Mouse (Mus musculus): ENCODE data around the gene Slc39a8. TPM values are rescaled to one million over a fixed set of nuclear protein-coding genes. Genes with fewer than 3 reads are reported as not detected.

Slc39a8 gene
- 1 to 10 TPM; 1.8 to 2.3 TPM for total RNA-seq (2021)
- long read RNA-seq, experiment 1, partial matches to known transcripts, result 0 of 10 reads
- long read RNA-seq, experiment 1, other reads (novel, unspliced or antisense), result 1 of 10 reads
- long read RNA-seq, experiment 2, partial matches to known transcripts, result 0 of 6 reads
- long read RNA-seq, experiment 2, other reads (novel, unspliced or antisense), result 0 of 6 reads

DNA sequence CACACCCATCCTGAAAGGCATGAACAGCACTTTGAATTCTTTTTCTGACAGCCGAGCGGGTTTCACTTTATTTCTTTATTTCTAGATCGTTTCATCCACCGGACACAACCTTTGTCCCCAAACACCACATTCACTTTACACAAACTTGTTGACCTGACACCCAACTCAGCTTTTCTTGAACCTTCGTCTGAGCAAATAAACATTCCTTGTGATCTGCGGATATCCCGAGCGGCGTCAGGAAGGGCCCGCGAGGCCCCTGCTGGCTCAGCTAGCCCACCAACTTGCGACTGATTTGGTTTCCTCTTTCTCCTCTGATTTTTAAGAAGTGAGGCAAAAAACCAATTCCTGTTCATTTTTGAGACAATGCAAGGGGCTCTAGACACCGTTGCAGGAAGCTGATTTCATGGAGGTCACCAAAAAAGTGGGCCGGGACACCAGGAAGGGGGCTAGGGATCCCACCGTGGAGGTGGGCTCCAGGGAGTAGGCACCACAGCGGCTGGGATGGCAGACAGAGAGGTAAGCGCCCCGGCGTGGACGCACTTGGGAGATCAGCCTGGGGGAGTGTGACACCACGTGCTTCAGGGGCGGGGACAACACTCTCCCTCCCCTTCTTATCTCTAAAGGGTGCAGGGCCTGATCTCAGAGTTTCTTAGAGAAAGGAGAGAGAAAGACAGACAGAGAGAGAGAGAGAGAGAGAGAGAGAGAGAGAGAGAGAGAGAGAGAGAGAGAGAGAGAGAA, at the start of gene Slc39a8:
Gene Slc39a8, plus strand, starts transcription at position 264 of the 738 bp plus-strand sequence.
- peak; percentile 38 to 71 for DNase-seq (ENCODE audit: low spot score in 2 of 2)

DNA sequence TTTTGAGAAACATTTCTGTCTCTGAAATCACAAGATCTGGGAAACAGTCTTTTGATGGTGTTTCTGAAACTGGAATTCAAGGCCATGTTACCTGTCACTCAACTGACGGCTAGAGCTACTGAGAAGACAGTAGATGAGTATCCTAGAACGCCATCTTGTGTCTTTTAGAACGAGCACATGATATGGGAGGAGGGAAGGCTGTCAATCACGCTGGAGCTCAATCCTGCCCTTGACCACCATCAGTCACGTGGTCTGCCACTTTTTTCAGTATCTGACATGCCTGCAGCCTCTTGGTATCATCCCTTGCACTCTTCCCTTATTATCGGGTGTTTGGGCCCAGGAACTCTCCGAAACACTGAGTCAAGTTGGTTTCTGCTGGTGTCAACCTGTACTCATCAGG, 40.0 kb upstream of the Slc39a8 start:
- DNase-seq (ENCODE audit: low spot score in 2 of 2), result no peak

DNA sequence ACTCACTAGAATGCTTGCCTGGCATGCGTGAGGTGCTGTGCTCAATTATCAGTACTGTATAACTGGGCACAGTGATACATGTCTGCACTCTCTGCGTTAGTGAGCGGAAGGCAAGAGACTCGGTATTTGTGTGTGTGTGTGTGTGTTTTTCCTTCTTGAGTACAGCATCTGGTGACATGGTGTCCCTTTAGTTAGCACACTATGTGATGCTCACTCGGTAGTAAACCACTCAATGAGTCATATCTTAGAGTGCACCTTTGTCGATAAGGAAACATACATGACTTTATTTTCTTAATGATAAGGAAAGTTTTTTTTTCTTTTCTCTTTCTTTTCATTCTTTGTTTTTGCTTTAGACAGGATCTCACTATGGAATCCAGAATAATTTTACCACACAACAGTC, 29.0 kb upstream of the Slc39a8 start:
- no peak for DNase-seq (ENCODE audit: low spot score in 2 of 2)

DNA sequence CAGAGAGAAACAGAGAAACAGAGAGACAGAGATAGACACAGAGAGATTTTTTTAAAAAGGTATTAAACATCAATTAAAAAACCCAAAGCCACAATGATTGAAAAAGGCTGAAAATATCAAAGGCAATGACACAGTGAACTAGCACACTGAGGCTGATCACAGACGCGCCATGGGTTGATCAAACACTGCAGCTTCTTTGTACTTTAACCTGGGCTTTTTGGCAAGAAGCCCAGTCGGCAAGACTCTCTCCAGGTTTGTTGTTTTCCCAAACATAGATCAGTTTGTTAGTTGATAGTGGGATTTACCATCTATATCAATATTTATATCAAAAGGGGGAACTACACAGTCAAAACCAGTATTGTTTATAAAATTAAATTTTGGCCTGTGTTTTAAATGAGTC, 26.8 kb upstream of the Slc39a8 start:
- no peak for DNase-seq (ENCODE audit: low spot score in 2 of 2)

DNA sequence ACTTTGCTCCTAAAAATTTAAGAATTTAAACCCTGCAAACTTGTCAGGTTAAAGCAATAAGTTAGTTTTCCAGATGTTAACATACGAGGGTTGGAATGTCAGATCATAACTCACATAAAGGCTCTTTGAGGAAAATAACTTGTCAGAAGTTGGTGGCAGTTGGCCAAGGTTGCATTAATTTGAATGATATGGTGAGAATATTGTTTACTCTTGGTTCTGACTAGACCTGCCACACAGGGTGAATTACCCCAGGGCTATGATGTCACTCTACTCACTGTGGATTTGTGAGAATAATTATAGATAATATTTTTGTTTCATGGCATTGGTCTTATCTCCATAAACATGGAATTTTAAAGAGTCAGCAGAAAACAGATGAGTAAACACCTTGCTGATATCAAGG, 26.4 kb upstream of the Slc39a8 start:
- no peak for DNase-seq (ENCODE audit: low spot score in 2 of 2)

DNA sequence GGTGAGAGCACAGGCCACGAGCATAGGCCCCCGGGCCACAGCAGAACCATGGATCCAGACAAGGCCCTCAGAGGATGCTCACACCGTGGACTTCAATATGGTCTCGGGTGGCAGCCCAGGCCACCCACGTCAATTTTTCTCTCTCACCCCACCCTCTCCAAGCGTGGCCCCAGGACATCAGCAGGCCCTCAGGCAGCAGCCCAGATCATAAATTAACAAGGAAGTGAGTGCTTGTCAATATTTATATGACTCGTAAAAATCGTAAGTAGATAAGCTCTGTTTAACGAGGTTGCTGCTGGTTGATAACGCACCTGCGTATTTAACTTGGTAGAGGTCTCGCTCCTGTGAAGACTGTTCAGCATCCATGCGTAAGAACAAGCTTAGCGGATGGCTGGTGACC, 10.4 kb upstream of the Slc39a8 start:
- DNase-seq (ENCODE audit: low spot score in 2 of 2), result no peak

DNA sequence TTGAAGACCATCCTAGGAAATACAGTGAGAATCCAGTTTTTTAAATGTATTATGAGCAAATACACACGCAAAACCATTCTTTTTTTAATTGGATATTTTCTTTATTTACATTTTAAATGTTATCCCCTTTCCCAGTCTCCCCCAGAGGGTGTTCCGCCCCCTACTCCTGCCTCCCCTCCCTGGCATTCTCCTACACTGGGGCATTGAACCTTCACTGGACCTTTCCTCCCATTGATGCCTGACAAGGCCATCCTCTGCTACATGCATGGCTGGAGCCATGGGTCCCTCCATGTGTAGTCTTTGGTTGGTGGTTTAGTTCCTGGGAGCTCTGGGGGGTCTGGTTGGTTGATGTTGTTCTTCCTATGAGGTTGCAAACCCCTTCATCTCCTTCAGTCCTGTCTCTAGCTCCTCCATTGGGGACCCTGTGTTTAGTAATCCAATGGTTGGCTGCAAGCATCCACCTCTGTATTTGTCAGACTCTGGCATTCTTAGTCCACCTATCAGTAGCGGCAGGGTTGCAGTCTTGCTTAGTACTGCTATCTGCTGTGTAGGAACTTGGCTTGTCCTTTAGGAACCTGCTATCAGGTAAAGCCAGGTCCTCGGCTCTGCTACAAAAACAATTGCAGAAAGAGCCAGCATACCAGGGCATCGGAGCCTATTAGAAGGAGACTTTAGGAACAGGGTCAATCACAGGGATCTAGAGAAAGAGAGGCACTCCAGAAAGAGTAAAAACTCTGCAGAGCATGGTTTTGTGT, 8.9 kb upstream of the Slc39a8 start:
- DNase-seq (ENCODE audit: low spot score in 2 of 2), result no peak

DNA sequence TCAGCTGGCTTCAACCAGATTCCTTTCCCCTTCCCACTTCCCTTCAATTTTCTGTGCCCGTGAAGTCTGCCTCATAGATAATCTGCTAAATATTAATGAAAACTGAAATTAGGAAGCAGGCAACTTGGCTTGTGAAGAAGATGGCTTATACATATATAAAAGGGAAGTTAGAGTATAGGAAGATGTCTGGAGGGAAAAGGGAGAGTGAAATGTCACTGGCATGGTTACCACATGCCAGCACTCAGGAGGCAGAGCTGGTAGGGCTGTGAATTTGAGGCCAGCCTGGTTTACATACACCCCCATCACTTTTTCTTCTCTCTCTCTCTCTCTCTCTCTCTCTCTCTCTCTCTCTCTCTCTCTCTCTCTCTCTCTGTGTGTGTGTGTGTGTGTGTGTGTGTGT, 8.0 kb upstream of the Slc39a8 start:
- no peak for DNase-seq (ENCODE audit: low spot score in 2 of 2)

DNA sequence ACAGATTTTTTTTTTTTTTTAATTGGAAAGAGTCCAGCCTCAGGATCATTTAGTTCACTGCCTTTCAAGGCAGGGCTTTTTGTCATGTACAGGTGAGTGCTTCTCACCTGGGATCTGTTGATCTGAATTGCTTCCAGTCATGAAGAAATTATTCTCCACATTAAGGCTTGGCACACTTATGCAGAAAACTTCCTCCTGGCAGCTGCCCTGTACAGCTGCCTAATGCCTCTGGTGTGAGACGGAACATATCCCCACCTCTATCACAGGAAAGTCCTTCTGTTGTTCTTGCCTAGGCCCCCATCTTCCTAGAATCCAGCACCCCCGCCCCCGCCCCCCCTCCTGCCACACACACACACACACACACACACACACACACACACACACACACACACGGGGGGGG, 643 bp upstream of the Slc39a8 start:
- no peak for DNase-seq (ENCODE audit: low spot score in 2 of 2)

DNA sequence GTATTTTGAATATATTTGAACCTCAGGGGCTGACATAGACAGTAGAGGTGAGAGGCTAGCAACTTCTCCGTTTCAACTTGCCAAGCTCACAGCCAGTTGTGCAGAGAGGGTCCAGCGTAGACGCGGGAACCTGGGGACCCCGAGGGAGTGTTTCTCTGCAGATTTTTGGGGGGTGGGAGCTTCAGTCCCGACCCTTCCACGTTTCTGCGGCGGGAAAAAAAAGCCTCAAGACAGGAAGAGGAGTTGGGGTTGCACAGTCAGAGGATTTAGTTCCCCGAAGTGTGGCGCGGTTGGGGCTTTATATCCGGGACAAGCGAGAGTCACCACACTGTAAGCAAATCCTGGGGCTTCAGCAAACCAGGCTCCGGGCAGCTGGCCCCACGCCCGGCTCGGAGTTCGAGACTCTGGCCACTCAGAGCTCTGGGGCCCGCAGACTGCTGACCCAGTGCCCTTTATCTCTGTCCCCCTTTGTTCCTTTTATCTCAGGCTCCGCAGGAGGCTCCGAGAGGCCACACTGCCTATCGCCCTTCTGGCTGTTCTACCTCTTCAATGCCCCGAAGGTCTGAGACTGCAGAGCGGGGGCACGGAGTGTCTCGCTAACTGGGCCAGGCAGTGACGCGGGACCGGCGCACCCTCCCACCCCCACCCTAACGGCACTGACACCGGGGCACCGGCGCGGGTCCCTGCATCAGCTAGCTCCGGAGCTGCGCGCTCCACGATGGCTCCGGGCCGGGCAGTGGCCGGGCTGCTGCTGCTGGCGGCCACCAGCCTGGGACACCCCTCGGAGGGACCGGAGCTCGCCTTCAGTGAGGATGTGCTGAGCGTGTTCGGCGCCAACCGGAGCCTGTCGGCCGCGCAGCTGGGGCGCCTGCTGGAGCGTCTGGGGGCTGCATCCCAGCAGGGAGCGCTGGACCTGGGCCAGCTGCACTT, 940 bp downstream of the Slc39a8 start:
- DNase-seq (ENCODE audit: low spot score in 2 of 2), result peak; percentile 22 to 49

DNA sequence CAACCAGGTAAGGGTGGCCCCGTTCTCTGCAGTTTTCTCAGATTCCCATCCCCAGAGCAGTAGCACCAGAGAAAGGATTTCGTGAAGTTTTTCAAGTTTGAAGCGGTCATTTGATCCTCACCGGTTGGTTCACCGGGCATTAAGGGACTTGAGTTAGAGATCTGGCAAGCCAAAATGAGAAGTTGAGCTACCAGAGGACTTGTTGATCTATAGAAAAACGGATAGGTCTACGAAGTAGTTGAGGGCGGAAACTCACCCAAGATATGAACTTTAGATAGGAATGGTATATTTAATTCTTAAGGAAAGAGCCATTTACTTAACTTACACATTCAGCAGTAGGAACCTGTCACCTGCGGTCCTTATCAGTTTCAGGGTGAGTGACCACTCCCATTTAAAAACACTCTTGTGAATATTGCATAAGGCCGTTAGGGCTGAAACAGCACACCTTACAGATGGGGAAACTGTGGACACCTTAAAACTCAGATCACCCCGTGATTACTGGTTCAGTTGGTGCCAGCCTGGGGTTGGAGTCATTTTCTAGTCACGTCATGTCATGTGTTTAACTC, 1.7 kb downstream of the Slc39a8 start:
- no peak for DNase-seq (ENCODE audit: low spot score in 2 of 2)

DNA sequence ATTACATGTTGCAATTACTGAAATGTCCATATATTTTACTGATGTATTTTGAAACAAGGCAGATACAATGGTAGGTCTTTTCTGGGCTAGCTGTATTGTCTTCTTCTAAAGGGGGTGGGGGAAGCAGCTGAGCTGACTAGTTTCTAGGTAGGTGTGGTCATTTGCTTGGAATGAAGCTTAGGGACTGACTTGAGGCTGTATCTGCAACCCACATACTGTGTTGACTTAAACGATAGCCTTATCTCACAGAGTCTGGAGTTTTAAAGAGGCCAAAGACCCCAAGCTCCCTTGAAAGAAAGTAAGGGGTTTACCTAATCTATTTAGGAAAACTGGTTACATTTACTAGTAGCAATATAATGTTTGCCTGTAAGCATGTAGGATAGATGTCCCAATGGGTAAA, 2.9 kb downstream of the Slc39a8 start:
- no peak for DNase-seq (ENCODE audit: low spot score in 2 of 2)

DNA sequence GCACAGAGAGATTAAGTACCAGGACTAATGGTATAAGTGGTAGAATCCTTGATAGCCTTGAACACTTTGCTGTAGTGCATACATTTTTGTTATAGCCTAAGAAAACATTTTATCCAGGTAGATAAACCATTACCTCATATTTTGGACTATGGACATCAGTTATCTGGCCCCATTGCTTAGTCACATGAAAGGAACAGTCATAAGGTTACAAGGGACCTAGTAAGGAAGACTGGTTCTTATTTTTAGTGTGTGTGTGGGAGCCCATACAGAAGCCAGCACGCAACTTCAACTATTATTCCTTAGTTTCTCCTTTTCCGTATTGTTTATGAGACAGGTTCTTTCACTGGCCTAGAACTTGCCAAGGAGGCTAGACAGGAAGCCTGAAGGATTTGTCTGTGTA, 7.4 kb downstream of the Slc39a8 start:
- no peak for DNase-seq (ENCODE audit: low spot score in 2 of 2)

DNA sequence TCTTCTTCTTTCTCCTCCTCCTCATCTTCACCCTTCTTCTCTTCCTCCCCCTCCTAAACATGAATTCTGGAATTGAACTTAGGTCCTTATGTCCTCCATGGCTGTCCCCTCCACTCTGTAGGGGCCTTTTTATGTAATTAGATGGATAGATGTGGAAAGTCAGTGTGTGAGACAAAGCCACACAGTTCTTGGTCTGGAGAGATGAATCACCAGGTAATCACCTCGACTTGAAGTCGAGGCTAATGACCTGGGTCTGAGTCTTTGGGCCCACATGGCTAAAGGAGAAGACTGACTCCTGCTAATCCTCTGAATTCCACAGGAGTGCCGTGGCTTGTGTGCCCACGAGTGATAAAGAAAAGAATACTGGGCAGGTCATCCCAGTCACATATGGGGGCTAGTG, 7.8 kb downstream of the Slc39a8 start:
- no peak for DNase-seq (ENCODE audit: low spot score in 2 of 2)

DNA sequence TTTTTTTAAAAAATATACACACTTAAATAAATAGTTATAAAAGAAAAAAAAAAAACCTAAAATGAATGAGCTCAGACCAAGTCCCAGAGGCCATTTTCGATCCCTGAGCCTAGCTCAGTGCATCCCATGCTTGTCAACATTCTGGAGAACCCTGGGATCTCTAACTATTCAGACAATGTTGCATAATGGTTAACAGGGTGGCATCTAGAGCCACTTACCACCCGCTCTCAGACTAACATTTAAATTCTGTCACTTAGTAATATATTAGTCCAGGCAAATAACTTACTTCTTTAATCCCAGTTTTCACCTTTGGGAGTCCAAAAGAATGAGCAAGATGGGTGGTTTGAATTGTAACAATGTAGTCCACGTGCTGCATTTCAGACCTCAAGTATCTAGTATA, 9.9 kb downstream of the Slc39a8 start:
- DNase-seq (ENCODE audit: low spot score in 2 of 2), result no peak

DNA sequence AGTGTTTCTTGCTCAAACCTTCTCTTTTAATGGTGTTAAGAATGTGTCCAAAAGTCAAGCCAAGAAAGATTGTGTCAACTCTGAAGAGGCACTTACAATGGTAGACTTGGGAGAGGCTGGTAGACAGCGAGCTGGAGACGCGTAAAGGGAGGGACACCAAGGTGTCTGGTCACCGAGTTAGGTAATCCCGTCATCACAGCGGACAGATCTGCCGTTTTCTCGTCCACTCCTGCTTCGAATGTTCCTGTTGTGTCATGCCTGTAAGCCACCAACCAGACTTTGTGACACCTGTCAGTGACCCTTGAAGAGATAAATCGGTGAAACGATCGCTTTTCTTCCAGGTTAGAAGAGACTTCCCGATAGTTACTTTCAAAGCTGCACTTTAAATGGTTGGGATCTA, 14.5 kb downstream of the Slc39a8 start:
- DNase-seq (ENCODE audit: low spot score in 2 of 2), result no peak

DNA sequence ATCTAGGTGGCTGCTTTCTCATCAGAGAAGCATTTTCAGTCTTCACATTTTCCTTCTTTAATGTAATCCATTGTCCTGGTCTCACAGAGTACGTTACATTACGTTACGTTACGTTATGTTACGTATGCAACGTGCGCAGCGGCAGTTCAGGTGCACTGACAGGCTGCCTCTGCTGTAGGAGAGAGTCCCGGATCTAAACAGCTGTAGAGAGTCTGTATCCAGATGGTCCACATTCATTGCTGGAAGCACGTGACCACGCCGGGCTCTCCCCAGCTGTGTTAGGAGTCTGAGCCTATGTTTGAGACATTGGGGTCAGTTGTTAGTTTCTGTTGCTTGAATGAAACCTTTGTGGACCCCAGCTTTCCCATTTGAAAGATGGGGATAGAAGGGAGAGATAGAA, 15.1 kb downstream of the Slc39a8 start:
- no peak for DNase-seq (ENCODE audit: low spot score in 2 of 2)

DNA sequence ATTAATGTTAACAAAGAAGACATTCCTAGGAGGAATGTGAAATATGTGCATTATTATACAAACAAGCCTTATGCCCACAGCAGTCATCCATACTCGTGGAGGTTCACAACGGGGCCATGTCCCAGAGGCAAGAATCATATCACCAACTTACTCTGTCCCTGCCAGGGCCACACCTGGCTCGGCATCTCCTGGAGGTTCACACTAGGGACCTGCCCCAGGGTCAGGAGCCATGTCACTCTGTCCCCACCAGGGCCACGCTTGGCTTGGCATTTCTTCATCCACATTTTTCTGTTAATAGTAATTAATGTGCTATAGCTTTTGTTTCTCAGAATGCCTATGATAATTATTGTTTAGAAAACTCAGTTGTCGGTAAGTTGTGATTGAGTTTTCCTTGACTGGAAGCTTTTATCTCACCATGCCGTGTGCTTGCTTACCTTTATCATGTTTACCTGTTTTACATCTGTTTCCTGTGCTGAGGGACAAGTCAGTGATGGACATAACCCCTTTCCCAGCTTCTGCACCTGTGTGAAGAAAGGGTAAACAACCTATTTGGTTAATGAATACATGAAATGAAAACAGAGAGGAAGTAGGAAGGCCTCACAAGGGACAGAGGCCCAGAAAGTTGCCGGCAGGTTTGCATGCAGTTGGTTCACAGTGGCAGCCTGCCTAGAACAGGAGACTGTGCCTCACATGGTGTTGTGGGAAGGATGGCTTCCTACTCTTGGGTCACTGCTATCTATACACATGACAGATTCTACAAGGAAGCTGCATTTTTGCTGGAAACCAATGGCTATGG, 16.8 kb downstream of the Slc39a8 start:
- no peak for DNase-seq (ENCODE audit: low spot score in 2 of 2)

DNA sequence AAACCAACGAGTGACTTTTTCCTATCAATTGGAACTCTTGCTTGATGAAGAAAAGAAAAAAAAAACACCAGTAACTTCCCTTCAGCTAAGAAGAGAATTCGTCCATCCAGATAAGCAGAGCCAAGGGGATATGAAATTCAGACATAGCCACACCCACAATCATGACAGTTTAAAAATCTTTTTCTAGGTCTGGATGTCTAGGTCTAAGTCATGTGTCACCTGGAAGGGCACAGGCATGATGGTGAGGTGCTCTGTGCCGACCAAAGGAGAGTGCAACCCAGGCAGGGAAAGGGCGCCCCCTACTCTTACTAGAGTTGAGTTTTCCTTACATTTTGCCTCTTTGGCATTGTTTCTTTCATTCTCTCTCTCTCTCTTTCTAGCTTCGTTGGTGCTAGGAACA, 18.1 kb downstream of the Slc39a8 start:
- DNase-seq (ENCODE audit: low spot score in 2 of 2), result no peak

DNA sequence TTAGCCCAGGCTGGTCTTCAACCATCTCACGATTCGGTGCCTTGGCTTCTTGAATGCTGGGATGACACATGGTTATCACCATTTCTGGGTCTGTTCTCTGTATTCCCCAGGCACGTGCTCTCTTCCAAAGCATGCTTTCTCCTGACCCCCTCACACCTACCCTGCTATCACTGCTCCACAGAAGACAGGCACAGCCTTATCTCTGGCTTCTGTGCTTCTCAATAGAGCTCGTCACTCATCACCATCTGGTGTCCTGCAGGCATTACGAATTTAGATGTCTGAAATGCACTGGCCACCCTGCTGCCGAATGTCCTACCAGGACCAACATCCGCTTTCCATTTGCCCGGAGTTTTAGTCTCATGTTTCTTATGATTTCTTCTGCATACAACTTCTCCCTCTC, 18.6 kb downstream of the Slc39a8 start:
- no peak for DNase-seq (ENCODE audit: low spot score in 2 of 2)

All from gastrocnemius, postnatal 4 days (tissue).